Mouse (Mus musculus): Measurements from ENCODE around the gene Bpifb4. TPM values are rescaled to one million over a fixed set of nuclear protein-coding genes. Genes with fewer than 3 reads are reported as not detected.

Bpifb4 gene
- polyA plus RNA-seq, 1 experiment, result 0.08 TPM

GRCm38 (mm10) chr2:153933311-153933710 lies 4.7 kb upstream of the Bpifb4 start:
- peaks cover 2% of the 10 kb centered on the region; the same call in 1 of the 2 replicates for H3K4me1 ChIP-seq (ENCODE audit: control insufficient read depth, insufficient read depth, low read length)
- H3K27ac ChIP-seq (ENCODE audit: insufficient read depth, low read length), result no peak overlapping the region
- TF ChIP-seq CTCF (IDR thresholded peaks at IDR 0.05; ENCODE audit: extremely low read depth, insufficient read depth, low read length) (no peak), POLR2A (IDR thresholded peaks at IDR 0.05; ENCODE audit: extremely low read depth, insufficient read depth, low read length) (no peak)
- H3K4me3 ChIP-seq (ENCODE audit: insufficient read depth, low read length), result no peak overlapping the region

GRCm38 (mm10) chr2:153935348-153935747 lies 2.7 kb upstream of the Bpifb4 start:
- TF ChIP-seq POLR2A (IDR thresholded peaks at IDR 0.05; ENCODE audit: extremely low read depth, insufficient read depth, low read length), result no peak
- no peak for TF ChIP-seq CTCF (IDR thresholded peaks at IDR 0.05; ENCODE audit: extremely low read depth, insufficient read depth, low read length)
- Histone ChIP-seq H3K4me3 (ENCODE audit: insufficient read depth, low read length) (no peak overlapping the region), H3K27ac (ENCODE audit: insufficient read depth, low read length) (no peak overlapping the region), H3K4me1 (ENCODE audit: control insufficient read depth, insufficient read depth, low read length) (peaks cover 2% of the 10 kb centered on the region; the same call in 1 of the 2 replicates)

- Histone ChIP-seq H3K4me1 (ENCODE audit: control insufficient read depth, insufficient read depth, low read length) (no peaks in the 10 kb centered on the region), H3K4me3 (ENCODE audit: insufficient read depth, low read length) (no peak overlapping the region)
- no peak for TF ChIP-seq POLR2A (IDR thresholded peaks at IDR 0.05; ENCODE audit: extremely low read depth, insufficient read depth, low read length)
- TF ChIP-seq CTCF (IDR thresholded peaks at IDR 0.05; ENCODE audit: extremely low read depth, insufficient read depth, low read length), result peak; percentile 64
These were observed 5.5 kb downstream of the Bpifb4 start for GRCm38 (mm10) chr2:153943537-153943936.

GRCm38 (mm10) chr2:153944567-153944966 lies 6.6 kb downstream of the Bpifb4 start:
- no peak overlapping the region for H3K27ac ChIP-seq (ENCODE audit: insufficient read depth, low read length)
- H3K4me1 ChIP-seq (ENCODE audit: control insufficient read depth, insufficient read depth, low read length), result no peaks in the 10 kb centered on the region
- no peak overlapping the region for H3K4me3 ChIP-seq (ENCODE audit: insufficient read depth, low read length)
- TF ChIP-seq CTCF (IDR thresholded peaks at IDR 0.05; ENCODE audit: extremely low read depth, insufficient read depth, low read length) (no peak), POLR2A (IDR thresholded peaks at IDR 0.05; ENCODE audit: extremely low read depth, insufficient read depth, low read length) (no peak)

More at GRCm38 (mm10) chr2:153943537-153943936, 5.5 kb downstream of the Bpifb4 start:
- H3K27ac ChIP-seq (ENCODE audit: insufficient read depth, low read length), result no peak overlapping the region

- no peaks in the 10 kb centered on the region for H3K4me1 ChIP-seq (ENCODE audit: control insufficient read depth, insufficient read depth, low read length)
- H3K27ac ChIP-seq (ENCODE audit: insufficient read depth, low read length), result no peak overlapping the region
- H3K4me3 ChIP-seq (ENCODE audit: insufficient read depth, low read length), result no peak overlapping the region
- TF ChIP-seq CTCF (IDR thresholded peaks at IDR 0.05; ENCODE audit: extremely low read depth, insufficient read depth, low read length), result peak; percentile 70
- TF ChIP-seq POLR2A (IDR thresholded peaks at IDR 0.05; ENCODE audit: extremely low read depth, insufficient read depth, low read length), result no peak
These were observed 14.9 kb downstream of the Bpifb4 start for GRCm38 (mm10) chr2:153952897-153953296.

GRCm38 (mm10) chr2:153953836-153954235 lies 15.8 kb downstream of the Bpifb4 start:
- TF ChIP-seq CTCF (IDR thresholded peaks at IDR 0.05; ENCODE audit: extremely low read depth, insufficient read depth, low read length), result peak; percentile 44
- no peak for TF ChIP-seq POLR2A (IDR thresholded peaks at IDR 0.05; ENCODE audit: extremely low read depth, insufficient read depth, low read length)
- Histone ChIP-seq H3K4me3 (ENCODE audit: insufficient read depth, low read length) (no peak overlapping the region), H3K27ac (ENCODE audit: insufficient read depth, low read length) (no peak overlapping the region), H3K4me1 (ENCODE audit: control insufficient read depth, insufficient read depth, low read length) (no peaks in the 10 kb centered on the region)

- TF ChIP-seq CTCF (IDR thresholded peaks at IDR 0.05; ENCODE audit: extremely low read depth, insufficient read depth, low read length) (no peak), POLR2A (IDR thresholded peaks at IDR 0.05; ENCODE audit: extremely low read depth, insufficient read depth, low read length) (no peak)
- peaks cover 9% of the 10 kb centered on the region for H3K4me1 ChIP-seq (ENCODE audit: control insufficient read depth, insufficient read depth, low read length)
- H3K4me3 ChIP-seq (ENCODE audit: insufficient read depth, low read length), result no peak overlapping the region
- no peak overlapping the region for H3K27ac ChIP-seq (ENCODE audit: insufficient read depth, low read length)
These were observed 24.9 kb downstream of the Bpifb4 start for GRCm38 (mm10) chr2:153962821-153963331.

GRCm38 (mm10) chr2:153963334-153963733 lies 25.3 kb downstream of the Bpifb4 start:
- Histone ChIP-seq H3K4me1 (ENCODE audit: control insufficient read depth, insufficient read depth, low read length) (peaks cover 9% of the 10 kb centered on the region), H3K27ac (ENCODE audit: insufficient read depth, low read length) (no peak overlapping the region), H3K4me3 (ENCODE audit: insufficient read depth, low read length) (no peak overlapping the region)
- TF ChIP-seq CTCF (IDR thresholded peaks at IDR 0.05; ENCODE audit: extremely low read depth, insufficient read depth, low read length) (no peak), POLR2A (IDR thresholded peaks at IDR 0.05; ENCODE audit: extremely low read depth, insufficient read depth, low read length) (no peak)

- Histone ChIP-seq H3K4me1 (ENCODE audit: control insufficient read depth, insufficient read depth, low read length) (no peaks in the 10 kb centered on the region), H3K27ac (ENCODE audit: insufficient read depth, low read length) (no peak overlapping the region), H3K4me3 (ENCODE audit: insufficient read depth, low read length) (no peak overlapping the region)
- TF ChIP-seq CTCF (IDR thresholded peaks at IDR 0.05; ENCODE audit: extremely low read depth, insufficient read depth, low read length) (no peak), POLR2A (IDR thresholded peaks at IDR 0.05; ENCODE audit: extremely low read depth, insufficient read depth, low read length) (no peak)
These were observed 32.2 kb downstream of the Bpifb4 start for GRCm38 (mm10) chr2:153970221-153970620.

GRCm38 (mm10) chr2:153974582-153974981 lies 36.6 kb downstream of the Bpifb4 start, which contains the start of gene Bpifa6:
Gene Bpifa6, plus strand, starts transcription at chr2:153974945.
- Histone ChIP-seq H3K27ac (ENCODE audit: insufficient read depth, low read length) (no peak within 1 kb of the TSS), H3K4me3 (ENCODE audit: insufficient read depth, low read length) (no peak within 1 kb of the TSS), H3K4me1 (ENCODE audit: control insufficient read depth, insufficient read depth, low read length) (no peaks in the 10 kb centered on the region)
- TF ChIP-seq CTCF (IDR thresholded peaks at IDR 0.05; ENCODE audit: extremely low read depth, insufficient read depth, low read length) (no peak), POLR2A (IDR thresholded peaks at IDR 0.05; ENCODE audit: extremely low read depth, insufficient read depth, low read length) (no peak)

All from cortical plate, adult 2 months (tissue).